Mouse (Mus musculus): Measurements from ENCODE around the gene Pdlim3.
A peak's percentile ranks its signal among the peaks of the same experiment; 100 is the strongest.

Gene Pdlim3

GRCm38 (mm10) chr8:45905591-45906250 is 20.5 kb downstream of the Pdlim3 start:
- DNase-seq, result no peak

GRCm38 (mm10) chr8:45906251-45906619 is 21.0 kb downstream of the Pdlim3 start:
- no peak for DNase-seq

- no peak for DNase-seq
Observed at GRCm38 (mm10) chr8:45913707-45914106, 28.4 kb downstream of the Pdlim3 start.

- DNase-seq, result no peak
Observed at GRCm38 (mm10) chr8:45916496-45916895, 31.2 kb downstream of the Pdlim3 start.

- DNase-seq, result no peak
Observed at GRCm38 (mm10) chr8:45917040-45917679, 31.9 kb downstream of the Pdlim3 start.

GRCm38 (mm10) chr8:45918891-45919290 is 33.6 kb downstream of the Pdlim3 start:
- no peak for DNase-seq

- DNase-seq, result no peak
Observed at GRCm38 (mm10) chr8:45920392-45920791, 35.1 kb downstream of the Pdlim3 start.

- no peak for DNase-seq
Observed at GRCm38 (mm10) chr8:45922116-45922515, 36.9 kb downstream of the Pdlim3 start.

- DNase-seq, result peak; percentile 95
Observed at GRCm38 (mm10) chr8:45934582-45935014, 49.3 kb downstream of the Pdlim3 start, which contains the start of gene Ccdc110. Ccdc110 (plus strand) TSS chr8:45934619.

- no peak for DNase-seq
Observed at GRCm38 (mm10) chr8:45936986-45937385, 51.7 kb downstream of the Pdlim3 start.

GRCm38 (mm10) chr8:45946283-45946682 is 61.0 kb downstream of the Pdlim3 start:
- no peak for DNase-seq

- DNase-seq, result no peak
Observed at GRCm38 (mm10) chr8:45950622-45951021, 65.4 kb downstream of the Pdlim3 start.

Measured in kidney, adult 18-20 months (tissue).